Mouse (Mus musculus) CH12.LX (cell line): ENCODE data around the gene Isg20l2. TPM values are rescaled to one million over a fixed set of nuclear protein-coding genes. Genes with fewer than 3 reads are reported as not detected.

Experiments
- DNase-seq: peaks from one replicate; pipeline ENCODE4 v3.0.0-alpha.2; 2013; ENCODE audit errors: extremely low read depth
- H3K27ac ChIP-seq: 2 replicates; pipeline ENCODE4 v1.5.1; 2012; ENCODE audit warnings: low read depth, mild to moderate bottlenecking, control low read depth, moderate library complexity; ENCODE audit not compliant: insufficient read depth
- H3K27me3 ChIP-seq: replicated peaks from 2 replicates; pipeline ENCODE3; 2012; ENCODE audit warnings: inconsistent platforms
- H3K36me3 ChIP-seq, 2 experiments: replicated peaks in 1 of 2; 2 replicates each; pipeline versions ENCODE3 to v1.6.1; 2012; ENCODE audit warnings: inconsistent platforms in 1 of 2, low read length in 1 of 2, mild to moderate bottlenecking in 1 of 2, mixed read lengths in 1 of 2, moderate library complexity in 1 of 2; ENCODE audit not compliant: control insufficient read depth in 1 of 2, insufficient read depth in 1 of 2
- H3K4me1 ChIP-seq, 2 experiments: 2 replicates each; pipeline ENCODE4 v1.6.1; 2012; ENCODE audit warnings: inconsistent platforms in 1 of 2, moderate library complexity in 1 of 2; ENCODE audit not compliant: insufficient read depth in 2 of 2, control insufficient read depth in 1 of 2
- H3K4me2 ChIP-seq: 2 replicates; pipeline ENCODE4 v1.6.1; 2012; ENCODE audit warnings: low read depth, mild to moderate bottlenecking, control low read depth; ENCODE audit not compliant: poor library complexity, insufficient read depth, severe bottlenecking
- H3K4me3 ChIP-seq, 3 experiments: fragments of 150-350 bp in 1 of 3; sonication (generic) in 1 of 3; replicated peaks in 1 of 3; 2 replicates each; pipeline versions ENCODE3 to v1.5.1; 2011 to 2012; ENCODE audit warnings: low read depth in 2 of 3, low read length in 2 of 3, mild to moderate bottlenecking in 2 of 3, moderate library complexity in 2 of 3, control low read depth in 1 of 3, improper control_type of control experiment in 1 of 3, inconsistent platforms in 1 of 3, mixed read lengths in 1 of 3; ENCODE audit not compliant: poor library complexity in 1 of 3
- H3K79me2 ChIP-seq: replicated peaks from 2 replicates; pipeline ENCODE4 v1.6.1; 2012; ENCODE audit warnings: mild to moderate bottlenecking, moderate library complexity; ENCODE audit not compliant: control insufficient read depth, poor library complexity, insufficient read depth, severe bottlenecking; ENCODE audit errors: extremely low read depth
- H3K9ac ChIP-seq: 2 replicates; pipeline ENCODE4 v1.6.1; 2012; ENCODE audit warnings: low read depth, mild to moderate bottlenecking, control low read depth, moderate library complexity; ENCODE audit not compliant: insufficient read depth
- H3K9me3 ChIP-seq: replicated peaks from 2 replicates; pipeline ENCODE3; 2012; ENCODE audit warnings: low read length, inconsistent platforms, mixed read lengths
- CHD1 ChIP-seq: IDR thresholded peaks from 2 replicates; pipeline ENCODE4 v1.6.1; 2012; ENCODE audit warnings: low read depth, low read length, improper control_type of control experiment, inconsistent platforms
- CHD2 ChIP-seq: IDR thresholded peaks from 2 replicates; pipeline ENCODE4 v1.6.1; 2011; ENCODE audit warnings: low read length, improper control_type of control experiment
- CTCF ChIP-seq, 2 experiments: IDR thresholded peaks in 1 of 2; conservative IDR thresholded peaks in 1 of 2; 2 replicates each; pipeline ENCODE4 v1.5.1; 2011 to 2012; ENCODE audit warnings: low read depth in 2 of 2, low read length in 2 of 2, improper control_type of control experiment in 1 of 2, inconsistent platforms in 1 of 2, mild to moderate bottlenecking in 1 of 2, moderate library complexity in 1 of 2
- ELF1 ChIP-seq: IDR thresholded peaks from 2 replicates; pipeline ENCODE4 v1.6.1; 2014; ENCODE audit warnings: low read depth, mild to moderate bottlenecking, inconsistent platforms, low read length, improper control_type of control experiment
- EP300 ChIP-seq: IDR thresholded peaks from 2 replicates; pipeline ENCODE4 v1.6.1; 2011; ENCODE audit warnings: low read length, improper control_type of control experiment
- GABPA ChIP-seq: IDR thresholded peaks from 2 replicates; pipeline ENCODE4 v1.6.1; 2012; ENCODE audit warnings: low read depth, low read length, improper control_type of control experiment, inconsistent platforms; ENCODE audit not compliant: insufficient replicate concordance
- HCFC1 ChIP-seq: IDR thresholded peaks from 2 replicates; pipeline ENCODE4 v1.6.1; 2012; ENCODE audit warnings: low read depth, mild to moderate bottlenecking, inconsistent platforms, low read length, improper control_type of control experiment
- JUN ChIP-seq: IDR thresholded peaks from 2 replicates; pipeline ENCODE4 v1.6.1; 2011; ENCODE audit warnings: low read depth, mild to moderate bottlenecking, low read length, improper control_type of control experiment, moderate library complexity; ENCODE audit not compliant: insufficient read depth
- KAT2A ChIP-seq: IDR thresholded peaks from 2 replicates; pipeline ENCODE4 v1.6.1; 2012; ENCODE audit warnings: low read length, improper control_type of control experiment, inconsistent platforms; ENCODE audit not compliant: insufficient replicate concordance
- MAFK ChIP-seq: IDR thresholded peaks from 2 replicates; pipeline ENCODE4 v1.6.1; 2011; ENCODE audit warnings: low read length, improper control_type of control experiment; ENCODE audit not compliant: insufficient replicate concordance
- MAZ ChIP-seq: IDR thresholded peaks from 2 replicates; pipeline ENCODE4 v1.6.1; 2012; ENCODE audit warnings: low read depth, mild to moderate bottlenecking, inconsistent platforms, low read length, improper control_type of control experiment, moderate library complexity
- MEF2A ChIP-seq: IDR thresholded peaks from 2 replicates; pipeline ENCODE4 v1.6.1; 2014; ENCODE audit warnings: low read depth, mild to moderate bottlenecking, inconsistent platforms, low read length, improper control_type of control experiment, borderline replicate concordance
- MYC ChIP-seq: IDR thresholded peaks from 2 replicates; pipeline ENCODE4 v1.6.1; 2011; ENCODE audit warnings: low read depth, mild to moderate bottlenecking, improper control_type of control experiment, low read length
- NRF1 ChIP-seq: IDR thresholded peaks from 2 replicates; pipeline ENCODE4 v1.6.1; 2014; ENCODE audit warnings: low read depth, mild to moderate bottlenecking, inconsistent platforms, low read length, improper control_type of control experiment, moderate library complexity
- PAX5 ChIP-seq: IDR thresholded peaks from 2 replicates; pipeline ENCODE4 v1.6.1; 2012; ENCODE audit warnings: low read length, inconsistent platforms, mixed read lengths
- POLR2A ChIP-seq: IDR thresholded peaks from 2 replicates; pipeline ENCODE4 v1.6.1; 2011; ENCODE audit warnings: low read depth, mild to moderate bottlenecking, improper control_type of control experiment, low read length
- RAD21 ChIP-seq: IDR thresholded peaks from 2 replicates; pipeline ENCODE4 v1.6.1; 2011; ENCODE audit warnings: low read depth, mild to moderate bottlenecking, low read length, improper control_type of control experiment, moderate library complexity
- SMC3 ChIP-seq: IDR thresholded peaks from 2 replicates; pipeline ENCODE4 v1.6.1; 2011; ENCODE audit warnings: low read depth, low read length, improper control_type of control experiment
- TBP ChIP-seq: conservative IDR thresholded peaks from 2 replicates; pipeline ENCODE4 v1.6.1; 2011; ENCODE audit warnings: low read depth, low read length, improper control_type of control experiment
- TCF12 ChIP-seq: IDR thresholded peaks from 2 replicates; pipeline ENCODE4 v1.6.1; 2014; ENCODE audit warnings: low read depth, mild to moderate bottlenecking, inconsistent platforms, low read length, improper control_type of control experiment
- USF1 ChIP-seq: IDR thresholded peaks from 2 replicates; pipeline ENCODE4 v1.6.1; 2014; ENCODE audit warnings: low read depth, mild to moderate bottlenecking, inconsistent platforms, low read length, improper control_type of control experiment
- USF2 ChIP-seq: conservative IDR thresholded peaks from 2 replicates; pipeline ENCODE4 v1.6.1; 2011; ENCODE audit warnings: low read depth, low read length, improper control_type of control experiment
- ZKSCAN1 ChIP-seq: IDR thresholded peaks from 2 replicates; pipeline ENCODE4 v1.6.1; 2012; ENCODE audit warnings: low read depth, inconsistent platforms, low read length, improper control_type of control experiment, borderline replicate concordance
- ZMIZ1 ChIP-seq: IDR thresholded peaks from 2 replicates; pipeline ENCODE4 v1.6.1; 2012; ENCODE audit warnings: low read depth, mild to moderate bottlenecking, inconsistent platforms, low read length, improper control_type of control experiment
- ZNF384 ChIP-seq: IDR thresholded peaks from 2 replicates; pipeline ENCODE4 v1.6.1; 2012; ENCODE audit warnings: low read depth, low read length, improper control_type of control experiment, inconsistent platforms
- dilution Hi-C: fragments of 300-500 bp; cut with MboI; formaldehyde crosslinking; loops from 2 replicates; pipeline ENCODE4 v1.14.3; 2020; ENCODE audit warnings: low sequenced_read_pairs; ENCODE audit not compliant: extremely low pct_unique_long_range_greater_than_20kb, extremely low pct_ligation_motif_present
- in situ Hi-C: fragments of 300-500 bp; cut with MboI; formaldehyde crosslinking; loops from 3 replicates; pipeline ENCODE4 v1.14.3; 2019; ENCODE audit warnings: low sequenced_read_pairs, low pct_ligation_motif_present, low pct_unique_long_range_greater_than_20kb, mixed read lengths
- polyA plus RNA-seq: library from polyadenylated mRNA; unstranded; fragments of >175 nt; gene quantifications from 2 replicates; pipeline ENCODE4 v1.2.1, GENCODE M21; 2012; ENCODE audit warnings: low read depth; ENCODE audit not compliant: insufficient read length
- total RNA-seq, 2 experiments: library from RNA; depleted of rRNA; stranded (reverse); fragments of 300-350 nt in 1 of 2; fragments of >200 nt in 1 of 2; gene quantifications; 2 replicates each; pipeline ENCODE4 v1.2.3; 2012 to 2014

The Isg20l2 gene
- total and polyA plus RNA-seq, 3 experiments: 40.8 to 68.8 (median 45.0) TPM

DNA sequence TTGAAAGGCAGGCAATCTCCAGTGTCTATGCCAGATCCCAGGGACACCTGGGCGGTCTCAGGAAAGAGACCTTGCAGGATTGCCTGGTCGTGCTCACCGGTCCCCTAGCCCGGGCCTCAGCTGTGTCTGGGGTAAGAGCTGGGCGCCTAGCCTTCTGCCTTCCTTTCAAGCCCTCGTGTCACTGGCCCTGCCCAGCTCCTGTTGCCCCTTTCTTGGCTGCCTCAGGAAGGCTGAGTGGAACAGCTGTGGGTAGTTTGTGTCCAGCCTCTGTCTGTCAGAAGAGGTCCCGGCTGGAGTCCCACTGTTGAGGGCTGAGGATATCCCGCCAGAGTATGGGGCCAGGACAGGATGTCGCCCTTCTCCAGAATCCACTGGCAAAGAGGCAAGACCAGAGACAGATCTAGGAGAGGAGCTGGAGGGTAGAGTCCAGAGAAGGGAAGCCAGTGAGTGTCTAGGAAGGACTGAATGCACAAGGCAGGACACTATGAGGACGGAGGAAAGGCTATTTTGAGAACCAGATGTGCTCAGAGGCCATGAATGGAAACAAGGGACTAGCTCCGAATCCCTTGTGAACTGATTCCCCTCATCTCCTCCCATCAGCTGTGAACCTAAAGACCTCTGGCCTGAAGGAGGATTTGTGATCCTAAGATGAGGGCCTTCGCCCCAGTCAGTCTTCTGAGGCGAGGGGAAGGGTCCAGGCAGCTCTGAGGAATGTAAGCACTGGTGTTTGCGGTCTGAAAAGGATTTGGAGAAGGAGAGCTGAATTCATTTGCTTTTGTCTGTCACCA, 43.7 kb downstream of the Isg20l2 start:
- no peak overlapping the region for H3K4me3 ChIP-seq
- TF ChIP-seq EP300 (no peak), SMC3 (no peak), CTCF (conservative IDR thresholded peaks at IDR 0.05 in 1 of 2, IDR thresholded peaks at IDR 0.05 in 1 of 2; ENCODE audit: low read depth in 2 of 2, low read length in 2 of 2) (no peak), CHD1 (no peak), USF1 (no peak), PAX5 (no peak), NRF1 (no peak), ELF1 (no peak)
- in situ Hi-C loops: no loop called here
- no peak overlapping the region for H3K4me2 ChIP-seq
- DNase-seq: no peak
- H3K4me1 ChIP-seq: peaks cover 2 to 55% of the 10 kb centered on the region in 2 experiments; a peak in 2 of 4 replicates
- dilution Hi-C loops: no loop called here
- no peaks in the 10 kb centered on the region for H3K79me2 ChIP-seq
- no peaks in the 10 kb centered on the region for H3K36me3 ChIP-seq
- no peak overlapping the region for H3K9ac ChIP-seq
- H3K27ac ChIP-seq: no peak overlapping the region
- H3K9me3 ChIP-seq: peaks cover 8% of the 10 kb centered on the region
- H3K27me3 ChIP-seq: peaks cover 36% of the 10 kb centered on the region

- Histone ChIP-seq H3K4me2 (no peak overlapping the region), H3K36me3 (no peaks in the 10 kb centered on the region), H3K79me2 (no peaks in the 10 kb centered on the region)
- TF ChIP-seq ZMIZ1 (no peak), CHD1 (no peak)
- TF ChIP-seq, all 38 proteins: peak for 0
- dilution Hi-C loops (no loop called here), in situ Hi-C loops (no loop called here)
- peaks cover 8% of the 10 kb centered on the region for H3K9me3 ChIP-seq
- H3K4me1 ChIP-seq: peaks cover 2 to 55% of the 10 kb centered on the region in 2 experiments; a peak in 2 of 4 replicates
- H3K4me3 ChIP-seq: no peak overlapping the region
- H3K27me3 ChIP-seq: peaks cover 39% of the 10 kb centered on the region
- H3K27ac ChIP-seq: no peak overlapping the region
- no peak overlapping the region for H3K9ac ChIP-seq
- DNase-seq: no peak
Observed at GRCm38 (mm10) chr3:87974381-87974987, 44.4 kb downstream of the Isg20l2 start.

DNA sequence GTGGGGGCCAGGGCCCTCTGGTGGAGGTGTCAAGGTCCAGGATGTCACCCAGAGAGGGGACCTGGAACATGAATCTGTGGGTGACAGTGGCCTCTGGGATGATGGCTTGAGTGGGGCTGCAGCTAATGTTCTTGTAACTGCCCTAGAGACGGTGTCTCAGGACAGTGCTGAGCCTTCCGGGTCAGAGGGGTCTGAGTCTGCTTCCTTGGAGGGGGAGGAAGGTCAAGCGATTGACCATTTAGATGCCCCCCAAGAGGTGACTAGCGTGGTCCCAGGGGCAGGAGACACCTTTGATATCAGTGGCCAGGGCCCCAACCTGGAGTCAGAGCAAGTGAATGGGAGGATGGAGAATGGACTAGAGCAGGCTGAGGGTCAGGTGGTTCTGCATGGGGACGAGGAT, 49.4 kb downstream of the Isg20l2 start:
- H3K27me3 ChIP-seq: peaks cover 29% of the 10 kb centered on the region
- TF ChIP-seq ZNF384 (no peak), TBP (no peak), RAD21 (no peak), MYC (no peak), POLR2A (no peak), USF2 (no peak), TCF12 (no peak), JUN (no peak), ZKSCAN1 (no peak), KAT2A (no peak), CHD2 (no peak), MAFK (no peak), MAZ (no peak), MEF2A (no peak), GABPA (no peak), HCFC1 (no peak)

More for the DNA sequence above, 49.4 kb downstream of the Isg20l2 start:
- H3K36me3 ChIP-seq: no peaks in the 10 kb centered on the region
- peaks cover 22 to 75% of the 10 kb centered on the region in 2 experiments for H3K4me1 ChIP-seq
- no peak overlapping the region for H3K4me2 ChIP-seq
- no peaks in the 10 kb centered on the region for H3K79me2 ChIP-seq
- no peak for DNase-seq
- H3K9me3 ChIP-seq: no peaks in the 10 kb centered on the region
- H3K27ac ChIP-seq: no peak overlapping the region
- in situ Hi-C loops: loop anchor here (5.0 kb wide), 1 partner anchor 37 kb away; no protein-coding TSS in a partner anchor
- dilution Hi-C loops: no loop called here
- no peak overlapping the region for H3K9ac ChIP-seq
- no peak overlapping the region for H3K4me3 ChIP-seq
